Mouse (Mus musculus) embryonic facial prominence, embryonic 10.5 days (tissue): ENCODE measurements around the gene Gm21985. TPM values are rescaled to one million over a fixed set of nuclear protein-coding genes. Genes with fewer than 3 reads are reported as not detected.

ENCODE experiments used
- DNase-seq: peaks from one replicate; pipeline ENCODE4 v3.0.0-alpha.2; 2017; ENCODE audit warnings: low spot score
- H3K27ac ChIP-seq: fragments of 300-500 bp; sonication (generic); replicated peaks from 2 replicates; pipeline ENCODE4 v1.5.1; 2016; ENCODE audit warnings: mild to moderate bottlenecking
- H3K27me3 ChIP-seq: fragments of 300-500 bp; sonication (generic); replicated peaks from 2 replicates; pipeline ENCODE4 v1.6.1; 2016; ENCODE audit warnings: low read depth, mild to moderate bottlenecking; ENCODE audit not compliant: poor library complexity, severe bottlenecking
- H3K36me3 ChIP-seq: fragments of 300-500 bp; sonication (generic); replicated peaks from 2 replicates; pipeline ENCODE4 v1.6.1; 2016; ENCODE audit warnings: mild to moderate bottlenecking, moderate library complexity
- H3K4me1 ChIP-seq: fragments of 300-500 bp; sonication (generic); 2 replicates; pipeline ENCODE4 v1.6.1; 2016
- H3K4me3 ChIP-seq: fragments of 300-500 bp; sonication (generic); 2 replicates; pipeline ENCODE4 v1.5.1; 2016; ENCODE audit warnings: mild to moderate bottlenecking, moderate library complexity
- H3K9me3 ChIP-seq: fragments of 300-500 bp; sonication (generic); 2 replicates; pipeline ENCODE4 v1.6.1; 2016; ENCODE audit warnings: mild to moderate bottlenecking
- WGBS: fragments of 180-500 bp; shearing (Covaris S2); methylation state at CpG from one replicate; pipeline ENCODE4 v1.1.7; 2016; 5-methylcytosine and 5-hydroxymethylcytosine counted together
- polyA plus RNA-seq: library from polyadenylated mRNA; unstranded; fragments of >200 nt; fragmentation: Nextera tagmentation; extraction: Ambion mirVana; gene quantifications from 2 replicates; pipeline ENCODE4 v1.2.1, GENCODE M21; 2016

Gm21985 gene
- polyA plus RNA-seq, 1 experiment from 2014 or later = not detected

DNA sequence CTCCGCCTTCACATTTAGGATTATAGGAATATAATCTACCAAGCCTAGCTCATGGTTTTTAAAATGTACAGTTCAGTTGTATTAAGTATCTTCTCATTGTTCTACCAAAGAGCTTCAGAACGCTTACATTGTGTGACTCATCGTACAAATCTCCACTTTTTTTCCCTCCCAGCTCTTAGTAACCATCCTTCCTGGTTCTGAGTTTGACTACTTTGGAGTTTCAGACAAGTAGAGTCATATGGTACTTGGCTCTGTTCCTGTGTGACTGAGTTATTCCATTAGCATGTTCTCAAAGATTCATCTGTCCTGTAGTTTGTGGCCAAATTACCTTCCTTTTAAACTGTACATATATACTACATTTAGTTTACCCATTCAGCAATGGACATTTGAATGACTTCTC, 42.6 kb downstream of the Gm21985 start:
- 88% methylated on average over 3 of the region's 3 CpGs for WGBS
- Histone ChIP-seq H3K9me3 (no peaks in the 10 kb centered on the region), H3K4me1 (no peaks in the 10 kb centered on the region), H3K27ac (no peak overlapping the region), H3K4me3 (no peak overlapping the region), H3K36me3 (no peaks in the 10 kb centered on the region), H3K27me3 (no peaks in the 10 kb centered on the region)
- no peak for DNase-seq

GRCm38 (mm10) chr2:112309161-112309600, 43.1 kb downstream of the Gm21985 start:
- no peaks in the 10 kb centered on the region for H3K9me3 ChIP-seq
- no peaks in the 10 kb centered on the region for H3K27me3 ChIP-seq
- H3K4me3 ChIP-seq = no peak overlapping the region
- H3K36me3 ChIP-seq = no peaks in the 10 kb centered on the region
- WGBS = 84% methylated on average over 10 of the region's 10 CpGs
- DNase-seq = no peak
- no peak overlapping the region for H3K27ac ChIP-seq
- no peaks in the 10 kb centered on the region for H3K4me1 ChIP-seq

DNA sequence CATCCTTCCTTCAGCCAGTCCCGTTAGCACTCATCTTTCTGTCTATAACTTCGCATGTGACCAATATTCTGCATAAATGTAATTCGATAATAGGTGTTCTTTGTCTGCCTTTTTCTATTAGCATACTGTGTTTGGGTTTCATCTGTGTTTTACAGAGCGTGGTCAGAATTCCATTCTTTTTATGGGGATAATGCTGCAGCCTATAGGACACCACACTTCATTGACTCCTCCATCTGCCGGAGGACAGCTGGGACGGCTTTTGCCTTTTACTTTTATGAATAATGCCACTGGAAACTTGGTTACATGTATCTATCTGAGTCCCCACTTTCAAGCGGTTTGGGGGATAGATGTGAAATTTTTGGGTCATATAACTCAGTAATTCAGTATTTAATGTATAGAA, 49.5 kb downstream of the Gm21985 start:
- H3K36me3 ChIP-seq = no peaks in the 10 kb centered on the region
- no peak overlapping the region for H3K27ac ChIP-seq
- no peaks in the 10 kb centered on the region for H3K4me1 ChIP-seq
- H3K27me3 ChIP-seq = no peaks in the 10 kb centered on the region
- no peak for DNase-seq
- 90% methylated on average over 7 of the region's 7 CpGs for WGBS
- no peak overlapping the region for H3K4me3 ChIP-seq
- no peaks in the 10 kb centered on the region for H3K9me3 ChIP-seq

DNA sequence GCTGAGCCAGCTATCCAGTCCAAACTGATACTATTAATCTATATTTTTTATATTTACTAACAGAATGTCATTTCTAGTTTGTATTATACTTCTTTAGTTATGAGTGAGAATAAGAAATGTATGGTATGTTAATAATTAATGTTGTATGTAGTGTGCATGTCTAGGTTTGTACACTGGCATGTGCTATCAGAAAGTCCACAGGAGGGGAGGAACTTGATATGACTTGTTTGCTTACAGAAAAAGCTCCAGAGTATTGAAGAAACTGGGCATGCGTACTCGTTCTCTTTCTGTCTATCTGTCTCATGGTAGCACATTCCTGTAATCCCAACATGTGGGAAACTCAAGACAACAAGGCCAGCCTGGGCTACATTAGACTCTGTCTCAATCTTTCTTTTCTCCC, 52.1 kb downstream of the Gm21985 start:
- 97% methylated on average over 2 of the region's 2 CpGs for WGBS
- H3K36me3 ChIP-seq = no peaks in the 10 kb centered on the region
- no peaks in the 10 kb centered on the region for H3K27me3 ChIP-seq
- H3K9me3 ChIP-seq = no peaks in the 10 kb centered on the region
- no peaks in the 10 kb centered on the region for H3K4me1 ChIP-seq
- no peak for DNase-seq
- no peak overlapping the region for H3K27ac ChIP-seq
- no peak overlapping the region for H3K4me3 ChIP-seq

DNA sequence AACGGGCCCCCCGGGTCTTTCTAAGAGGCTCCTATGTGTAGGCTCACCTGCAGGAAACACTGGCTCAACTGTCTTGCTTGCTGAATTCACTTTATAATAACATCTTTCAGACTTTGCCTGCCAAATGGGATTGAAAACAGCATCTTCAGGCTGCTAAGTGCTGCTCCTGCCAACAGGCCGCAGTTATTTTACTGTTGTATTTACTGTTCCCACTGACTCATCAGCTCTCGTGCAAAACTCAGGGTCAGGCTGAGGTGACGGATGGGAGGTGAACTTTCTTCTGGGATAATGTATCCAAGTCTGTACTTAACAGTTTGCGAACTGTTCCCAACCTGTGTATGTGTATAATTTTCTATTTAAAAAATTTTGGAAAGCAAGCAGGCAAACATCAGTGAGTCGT, 52.8 kb downstream of the Gm21985 start:
- no peak for DNase-seq
- Histone ChIP-seq H3K36me3 (no peaks in the 10 kb centered on the region), H3K4me1 (no peaks in the 10 kb centered on the region), H3K27ac (no peak overlapping the region), H3K27me3 (no peaks in the 10 kb centered on the region), H3K9me3 (no peaks in the 10 kb centered on the region), H3K4me3 (no peak overlapping the region)
- 91% methylated on average over 7 of the region's 7 CpGs for WGBS

- no peak for DNase-seq
- H3K4me3 ChIP-seq = no peak overlapping the region
- 83% methylated on average over 11 of the region's 11 CpGs for WGBS
- H3K9me3 ChIP-seq = no peaks in the 10 kb centered on the region
- no peaks in the 10 kb centered on the region for H3K36me3 ChIP-seq
- no peaks in the 10 kb centered on the region for H3K27me3 ChIP-seq
- no peaks in the 10 kb centered on the region for H3K4me1 ChIP-seq
- no peak overlapping the region for H3K27ac ChIP-seq
Observed at GRCm38 (mm10) chr2:112328069-112328777, 62.1 kb downstream of the Gm21985 start.

- Histone ChIP-seq H3K9me3 (no peaks in the 10 kb centered on the region), H3K27ac (no peak overlapping the region), H3K36me3 (peaks cover 12% of the 10 kb centered on the region), H3K27me3 (no peaks in the 10 kb centered on the region), H3K4me1 (no peaks in the 10 kb centered on the region), H3K4me3 (no peak overlapping the region)
- no peak for DNase-seq
- 73% methylated on average over 4 of the region's 4 CpGs for WGBS
Observed at GRCm38 (mm10) chr2:112332051-112332898, 66.2 kb downstream of the Gm21985 start.

GRCm38 (mm10) chr2:112337211-112337610, 71.1 kb downstream of the Gm21985 start:
- no peaks in the 10 kb centered on the region for H3K4me1 ChIP-seq
- DNase-seq = no peak
- no peaks in the 10 kb centered on the region for H3K9me3 ChIP-seq
- no peaks in the 10 kb centered on the region for H3K27me3 ChIP-seq
- 94% methylated on average over 6 of the region's 6 CpGs for WGBS
- no peak overlapping the region for H3K4me3 ChIP-seq
- H3K27ac ChIP-seq = no peak overlapping the region
- H3K36me3 ChIP-seq = peaks cover 28% of the 10 kb centered on the region

- Histone ChIP-seq H3K9me3 (no peaks in the 10 kb centered on the region), H3K4me1 (no peaks in the 10 kb centered on the region), H3K4me3 (no peak overlapping the region), H3K27ac (no peak overlapping the region), H3K27me3 (no peaks in the 10 kb centered on the region), H3K36me3 (peaks cover 30% of the 10 kb centered on the region)
- no peak for DNase-seq
- 92% methylated on average over 2 of the region's 2 CpGs for WGBS
Observed at GRCm38 (mm10) chr2:112339736-112340135, 73.6 kb downstream of the Gm21985 start.

GRCm38 (mm10) chr2:112341117-112341516, 75.0 kb downstream of the Gm21985 start:
- no peaks in the 10 kb centered on the region for H3K9me3 ChIP-seq
- H3K4me3 ChIP-seq = no peak overlapping the region
- WGBS = 75% methylated on average over 3 of the region's 3 CpGs
- H3K27ac ChIP-seq = no peak overlapping the region
- no peaks in the 10 kb centered on the region for H3K27me3 ChIP-seq
- DNase-seq = no peak
- H3K4me1 ChIP-seq = no peaks in the 10 kb centered on the region
- peaks cover 26% of the 10 kb centered on the region for H3K36me3 ChIP-seq

- no peak overlapping the region for H3K27ac ChIP-seq
- H3K36me3 ChIP-seq = peaks cover 29% of the 10 kb centered on the region; the same call in 1 of the 2 replicates
- no peaks in the 10 kb centered on the region for H3K4me1 ChIP-seq
- DNase-seq = no peak
- no peaks in the 10 kb centered on the region for H3K9me3 ChIP-seq
- no peaks in the 10 kb centered on the region for H3K27me3 ChIP-seq
- no peak overlapping the region for H3K4me3 ChIP-seq
- 89% methylated on average over 3 of the region's 3 CpGs for WGBS
Observed at GRCm38 (mm10) chr2:112348246-112348645, 82.1 kb downstream of the Gm21985 start.

GRCm38 (mm10) chr2:112353685-112354455, 87.8 kb downstream of the Gm21985 start:
- Histone ChIP-seq H3K4me1 (no peaks in the 10 kb centered on the region), H3K4me3 (no peak overlapping the region), H3K27me3 (no peaks in the 10 kb centered on the region), H3K27ac (no peak overlapping the region), H3K9me3 (no peaks in the 10 kb centered on the region), H3K36me3 (peaks cover 51% of the 10 kb centered on the region)
- DNase-seq = no peak
- WGBS = 90% methylated on average over 7 of the region's 7 CpGs
